Mouse (Mus musculus): ENCODE data around the gene Alms1. TPM values are rescaled to one million over a fixed set of nuclear protein-coding genes. Genes with fewer than 3 reads are reported as not detected.

Alms1 gene
- polyA plus RNA-seq (2012; rRNA removed; ENCODE audit: low replicate concordance), result 0.37 and 0.96 TPM in 2 replicates

GRCm38 (mm10) chr6:85587396-85588143 lies at the start of gene Alms1:
Gene Alms1, plus strand, starts transcription at chr6:85587531.

GRCm38 (mm10) chr6:85713105-85713504 lies 125.8 kb downstream of the Alms1 start, which contains the start of gene Nat8f7:
Gene Nat8f7, minus strand, starts transcription at chr6:85713205.

Other genes with a start within 250 kb of the Alms1 start
- gene Rab11fip5, start 212.9 kb upstream of the Alms1 start, polyA plus RNA-seq (2012; rRNA removed; ENCODE audit: low replicate concordance), result 43.6 and 45.1 TPM in 2 replicates
- not detected in 2 replicates for gene Noto, start 163.6 kb upstream of the Alms1 start, polyA plus RNA-seq (2012; rRNA removed; ENCODE audit: low replicate concordance)
- 22.0 and 29.7 TPM in 2 replicates for gene Smyd5, start 155.5 kb upstream of the Alms1 start, polyA plus RNA-seq (2012; rRNA removed; ENCODE audit: low replicate concordance)
- gene Cct7, start 136.0 kb upstream of the Alms1 start, polyA plus RNA-seq (2012; rRNA removed; ENCODE audit: low replicate concordance), result 68.7 and 93.9 TPM in 2 replicates
- 20.1 and 29.0 TPM in 2 replicates for gene Pradc1, start 135.6 kb upstream of the Alms1 start, polyA plus RNA-seq (2012; rRNA removed; ENCODE audit: low replicate concordance)
- gene Fbxo41, start 84.5 kb upstream of the Alms1 start, polyA plus RNA-seq (2012; rRNA removed; ENCODE audit: low replicate concordance), result 0.09 and 0.17 TPM in 2 replicates
- 0.13 TPM in 1 of 2 replicates, not detected in the other for gene Egr4, start 73.9 kb upstream of the Alms1 start, polyA plus RNA-seq (2012; rRNA removed; ENCODE audit: low replicate concordance)
- gene Nat8f7, start 125.7 kb downstream of the Alms1 start, polyA plus RNA-seq (2012; rRNA removed; ENCODE audit: low replicate concordance), result 1.2 and 3.3 TPM in 2 replicates
- 1.1 and 3.3 TPM in 2 replicates for gene Nat8f3, start 178.2 kb downstream of the Alms1 start, polyA plus RNA-seq (2012; rRNA removed; ENCODE audit: low replicate concordance)
- gene Nat8f6, start 233.4 kb downstream of the Alms1 start, polyA plus RNA-seq (2012; rRNA removed; ENCODE audit: low replicate concordance), result 0.98 and 1.8 TPM in 2 replicates
- 0.40 TPM in 1 of 2 replicates, not detected in the other for gene Nat8f5, start 233.4 kb downstream of the Alms1 start, polyA plus RNA-seq (2012; rRNA removed; ENCODE audit: low replicate concordance)
- gene Nat8, start 244.6 kb downstream of the Alms1 start, polyA plus RNA-seq (2012; rRNA removed; ENCODE audit: low replicate concordance), result 0.43 and 0.75 TPM in 2 replicates